Mouse (Mus musculus): ENCODE data around the gene Prmt3.

Prmt3 gene

GRCm38 (mm10) chr7:49794304-49794703 lies 16.2 kb downstream of the Prmt3 start:
- DNase-seq (ENCODE audit: inconsistent age in 2 of 2, low spot score in 1 of 2) = no peak

- no peak for DNase-seq (ENCODE audit: inconsistent age in 2 of 2, low spot score in 1 of 2)
Measured at GRCm38 (mm10) chr7:49797171-49797570, 19.0 kb downstream of the Prmt3 start.

- no peak for DNase-seq (ENCODE audit: inconsistent age in 2 of 2, low spot score in 1 of 2)
Measured at GRCm38 (mm10) chr7:49803511-49803910, 25.4 kb downstream of the Prmt3 start.

- no peak for DNase-seq (ENCODE audit: inconsistent age in 2 of 2, low spot score in 1 of 2)
Measured at GRCm38 (mm10) chr7:49804638-49805165, 26.6 kb downstream of the Prmt3 start.

- no peak for DNase-seq (ENCODE audit: inconsistent age in 2 of 2, low spot score in 1 of 2)
Measured at GRCm38 (mm10) chr7:49805618-49806017, 27.5 kb downstream of the Prmt3 start.

GRCm38 (mm10) chr7:49807093-49807682 lies 29.0 kb downstream of the Prmt3 start:
- DNase-seq (ENCODE audit: inconsistent age in 2 of 2, low spot score in 1 of 2) = no peak

GRCm38 (mm10) chr7:49807846-49808622 lies 29.9 kb downstream of the Prmt3 start:
- DNase-seq (ENCODE audit: inconsistent age in 2 of 2, low spot score in 1 of 2) = no peak

GRCm38 (mm10) chr7:49809100-49809499 lies 31.0 kb downstream of the Prmt3 start:
- no peak for DNase-seq (ENCODE audit: inconsistent age in 2 of 2, low spot score in 1 of 2)

GRCm38 (mm10) chr7:49809562-49809961 lies 31.4 kb downstream of the Prmt3 start:
- no peak for DNase-seq (ENCODE audit: inconsistent age in 2 of 2, low spot score in 1 of 2)

- peak in 1 of 2 experiments; percentile 51 for DNase-seq (ENCODE audit: inconsistent age in 2 of 2, low spot score in 1 of 2)
Measured at GRCm38 (mm10) chr7:49811346-49811745, 33.2 kb downstream of the Prmt3 start.

- no peak for DNase-seq (ENCODE audit: inconsistent age in 2 of 2, low spot score in 1 of 2)
Measured at GRCm38 (mm10) chr7:49819393-49819792, 41.2 kb downstream of the Prmt3 start.

- no peak for DNase-seq (ENCODE audit: inconsistent age in 2 of 2, low spot score in 1 of 2)
Measured at GRCm38 (mm10) chr7:49821370-49821769, 43.2 kb downstream of the Prmt3 start.

GRCm38 (mm10) chr7:49822028-49822427 lies 43.9 kb downstream of the Prmt3 start:
- no peak for DNase-seq (ENCODE audit: inconsistent age in 2 of 2, low spot score in 1 of 2)

GRCm38 (mm10) chr7:49823595-49823994 lies 45.4 kb downstream of the Prmt3 start:
- no peak for DNase-seq (ENCODE audit: inconsistent age in 2 of 2, low spot score in 1 of 2)

- no peak for DNase-seq (ENCODE audit: inconsistent age in 2 of 2, low spot score in 1 of 2)
Measured at GRCm38 (mm10) chr7:49824043-49824442, 45.9 kb downstream of the Prmt3 start.

GRCm38 (mm10) chr7:49824581-49824980 lies 46.4 kb downstream of the Prmt3 start:
- DNase-seq (ENCODE audit: inconsistent age in 2 of 2, low spot score in 1 of 2) = no peak

- DNase-seq (ENCODE audit: inconsistent age in 2 of 2, low spot score in 1 of 2) = no peak
Measured at GRCm38 (mm10) chr7:49825492-49825891, 47.3 kb downstream of the Prmt3 start.

GRCm38 (mm10) chr7:49827920-49828319 lies 49.8 kb downstream of the Prmt3 start:
- no peak for DNase-seq (ENCODE audit: inconsistent age in 2 of 2, low spot score in 1 of 2)

GRCm38 (mm10) chr7:49842366-49843282 lies 64.5 kb downstream of the Prmt3 start:
- no peak for DNase-seq (ENCODE audit: inconsistent age in 2 of 2, low spot score in 1 of 2)

- DNase-seq (ENCODE audit: inconsistent age in 2 of 2, low spot score in 1 of 2) = peak in 1 of 2 experiments; percentile 58
Measured at GRCm38 (mm10) chr7:49843304-49843933, 65.3 kb downstream of the Prmt3 start.

GRCm38 (mm10) chr7:49847939-49848338 lies 69.8 kb downstream of the Prmt3 start:
- peak in 1 of 2 experiments; percentile 34 for DNase-seq (ENCODE audit: inconsistent age in 2 of 2, low spot score in 1 of 2)

Data from adrenal gland, adult (tissue).